Mouse (Mus musculus) lung, adult 18-20 months (tissue): ENCODE data around the gene Zbtb48.
A peak's percentile ranks its signal among the peaks of the same experiment; 100 is the strongest.

Experiments
- DNase-seq, 2 experiments: peaks; one replicate each; pipeline ENCODE4 v3.0.0; 2022; ENCODE audit warnings: mixed read lengths in 2 of 2

The Zbtb48 gene

DNA sequence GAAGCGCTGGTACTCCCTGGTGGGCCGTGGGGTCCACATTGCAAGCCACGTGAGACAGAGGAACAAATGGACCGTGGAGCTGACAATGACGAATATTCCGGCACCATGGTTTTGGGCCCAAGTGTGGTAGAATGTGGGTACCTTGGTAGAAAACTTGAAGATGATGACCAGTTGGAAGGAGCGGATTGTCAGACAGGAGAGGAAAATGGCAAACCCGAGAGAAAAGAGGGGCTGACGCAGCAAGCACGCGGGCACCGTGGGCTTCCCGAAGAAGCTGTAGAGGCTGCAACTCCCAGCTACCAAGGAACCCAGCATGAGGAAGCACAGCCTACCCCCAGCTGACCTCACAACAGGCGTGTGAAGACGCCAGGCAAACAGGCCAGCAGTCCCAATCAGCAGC, 985 bp upstream of the Zbtb48 start:
- no peak for DNase-seq

DNA sequence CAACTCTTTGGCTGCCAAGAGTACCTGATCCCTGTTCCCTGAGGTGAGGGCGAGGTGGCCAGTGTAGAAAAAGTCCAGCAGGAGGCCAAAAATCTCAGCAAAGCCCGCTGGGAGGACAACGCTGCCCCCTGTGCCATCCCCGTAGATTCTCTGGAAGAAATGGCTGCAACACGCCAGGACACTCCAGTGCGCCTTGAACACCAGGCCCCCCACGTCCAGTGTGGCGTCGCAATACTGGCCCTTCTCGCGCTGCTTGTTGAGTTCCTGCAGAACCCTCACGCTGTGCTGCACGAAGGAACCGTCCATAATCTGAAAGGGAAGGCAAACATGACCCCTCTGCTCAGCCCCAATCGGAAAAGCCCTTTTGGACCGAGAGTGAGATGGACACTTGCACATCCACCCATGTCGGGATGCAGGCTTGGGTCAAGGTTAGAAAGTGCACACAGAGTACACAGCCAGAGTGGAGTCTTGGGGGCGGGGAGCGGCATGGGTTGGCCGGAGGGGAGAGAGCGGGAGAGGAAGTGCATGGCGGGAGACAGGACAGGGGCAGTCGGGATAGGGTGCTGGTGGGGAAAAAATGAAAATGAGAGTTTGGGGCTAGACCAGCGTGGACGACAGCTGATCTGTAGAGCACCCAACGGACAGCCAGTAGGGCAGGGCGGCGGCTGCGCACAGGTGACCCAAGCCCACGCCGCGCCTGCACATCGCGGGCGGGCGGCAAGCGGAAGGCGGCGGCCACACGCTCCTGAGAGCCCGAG, 541 bp downstream of the Zbtb48 start:
- peak; percentile 35 to 51 for DNase-seq

GRCm38 (mm10) chr4:152024525-152024924, 2.9 kb downstream of the Zbtb48 start:
- DNase-seq: peak; percentile 42 to 48

GRCm38 (mm10) chr4:152022506-152022905, 5.0 kb downstream of the Zbtb48 start:
- no peak for DNase-seq

DNA sequence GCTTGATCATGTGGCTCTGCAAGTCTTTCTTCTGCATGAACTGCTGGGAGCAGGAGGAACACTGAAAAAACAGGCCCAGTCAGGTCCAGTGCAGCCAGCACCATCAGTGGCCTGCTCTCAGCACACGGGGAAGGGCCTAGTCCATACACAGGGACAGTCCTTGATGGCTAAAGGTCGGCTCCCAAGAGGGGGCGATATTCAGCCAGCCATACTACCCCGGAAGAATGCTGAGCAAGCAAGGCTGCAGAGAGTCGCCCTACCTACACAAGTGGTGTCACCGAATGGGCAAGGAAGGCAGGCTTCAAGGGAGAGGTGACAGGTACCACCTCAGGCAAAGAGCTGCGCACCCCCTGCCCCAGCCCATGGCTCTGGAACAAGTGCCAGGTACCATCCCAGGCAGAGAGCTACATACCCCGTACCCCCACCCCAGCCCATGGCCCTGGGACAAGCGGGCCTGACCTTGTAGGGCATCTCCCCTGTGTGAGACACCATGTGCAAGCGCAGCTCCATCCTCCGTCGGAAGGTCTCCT, 5.8 kb downstream of the Zbtb48 start:
- no peak for DNase-seq

DNA sequence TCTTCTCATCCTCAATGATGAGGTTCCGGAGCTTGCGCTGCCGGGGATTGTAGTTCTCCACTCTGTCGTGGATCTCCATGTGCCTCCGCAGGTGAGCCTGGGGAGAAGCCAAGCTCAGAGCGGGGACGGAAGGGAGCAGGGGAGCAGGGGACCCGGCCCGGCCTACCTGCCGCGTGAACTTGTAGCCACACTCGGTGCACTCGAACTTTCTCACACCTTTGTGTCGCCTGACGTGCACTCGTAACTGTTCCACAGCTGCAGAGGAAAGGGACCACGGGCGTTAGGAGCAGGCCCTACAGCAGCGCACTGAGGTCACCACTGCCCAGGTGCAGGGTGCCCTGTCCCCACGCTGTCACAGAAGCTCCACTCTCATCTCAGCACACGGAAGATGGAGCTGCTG, 7.4 kb downstream of the Zbtb48 start:
- no peak for DNase-seq

- DNase-seq: no peak
These were observed 8.4 kb downstream of the Zbtb48 start for GRCm38 (mm10) chr4:152019073-152019472.

DNA sequence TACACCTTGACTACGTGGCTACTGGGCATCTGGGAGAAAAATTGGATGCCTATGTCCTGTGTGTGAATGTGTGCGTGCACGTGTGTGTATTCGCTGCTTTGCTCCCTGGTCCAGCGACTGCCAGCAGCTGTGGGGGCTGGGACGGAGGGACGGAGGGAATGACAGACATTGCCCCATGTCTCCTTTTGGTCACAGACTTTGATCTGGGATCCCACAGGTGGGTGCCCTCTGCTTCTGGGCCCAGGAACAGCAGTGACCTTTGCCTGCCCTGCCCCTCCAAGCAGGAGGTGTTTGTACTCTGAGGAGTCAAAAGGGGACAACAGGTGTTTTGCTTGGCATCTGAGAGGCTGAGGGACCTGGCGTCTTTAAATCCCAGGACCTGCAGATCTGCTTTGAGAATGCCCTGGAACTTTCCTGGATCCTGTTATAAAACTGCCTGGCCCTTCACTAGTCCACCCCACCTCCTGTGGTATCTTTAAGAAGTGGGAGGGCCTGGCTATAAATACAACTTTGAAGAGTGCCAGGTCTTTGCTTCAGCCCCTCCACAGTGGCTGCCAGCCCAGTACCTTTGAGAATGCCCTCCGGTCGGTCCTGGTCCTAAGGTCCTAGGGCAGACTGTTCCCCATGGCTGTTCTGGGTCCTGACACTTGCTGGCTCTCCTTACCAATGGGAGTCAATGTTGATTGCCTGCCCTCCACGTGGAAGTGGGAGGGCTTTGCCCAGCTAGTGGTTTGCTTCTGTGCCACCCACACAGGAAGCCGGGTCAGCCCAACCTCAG, 14.2 kb downstream of the Zbtb48 start:
- DNase-seq: peak in 1 of 2 experiments; percentile 44

- DNase-seq: no peak
These were observed 15.4 kb downstream of the Zbtb48 start for GRCm38 (mm10) chr4:152012109-152012508.

DNA sequence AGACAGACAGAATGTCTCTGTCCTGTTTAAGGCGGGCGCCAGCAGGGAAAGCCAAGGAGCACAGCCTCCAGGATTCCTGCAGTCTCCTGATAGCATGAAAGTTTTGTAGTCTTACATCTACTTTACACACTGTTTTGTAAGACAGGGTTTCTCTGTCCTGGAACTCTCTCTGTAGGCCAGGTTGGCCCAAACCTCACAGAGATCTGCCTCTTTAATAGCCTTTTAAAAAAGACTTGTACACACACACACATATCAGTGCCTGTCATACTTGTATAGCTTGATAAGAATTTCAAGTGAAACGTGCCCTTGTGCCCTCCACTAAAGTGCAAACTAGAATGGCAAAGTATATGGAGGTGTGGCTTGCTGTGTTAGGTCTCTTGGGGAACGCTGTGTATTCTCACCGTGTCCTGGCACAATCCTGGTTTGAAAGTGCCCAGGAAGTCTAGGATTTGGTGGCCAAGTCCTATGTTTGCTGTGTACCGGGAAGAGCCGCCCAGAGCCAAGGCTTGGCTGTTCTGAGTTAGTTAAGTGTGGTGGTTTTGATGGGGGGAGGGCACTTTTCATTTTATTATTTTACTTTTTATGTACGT, 16.2 kb downstream of the Zbtb48 start:
- DNase-seq: peak; percentile 52 to 73

- peak; percentile 31 to 48 for DNase-seq
These were observed 16.8 kb downstream of the Zbtb48 start for GRCm38 (mm10) chr4:152010707-152011134.

DNA sequence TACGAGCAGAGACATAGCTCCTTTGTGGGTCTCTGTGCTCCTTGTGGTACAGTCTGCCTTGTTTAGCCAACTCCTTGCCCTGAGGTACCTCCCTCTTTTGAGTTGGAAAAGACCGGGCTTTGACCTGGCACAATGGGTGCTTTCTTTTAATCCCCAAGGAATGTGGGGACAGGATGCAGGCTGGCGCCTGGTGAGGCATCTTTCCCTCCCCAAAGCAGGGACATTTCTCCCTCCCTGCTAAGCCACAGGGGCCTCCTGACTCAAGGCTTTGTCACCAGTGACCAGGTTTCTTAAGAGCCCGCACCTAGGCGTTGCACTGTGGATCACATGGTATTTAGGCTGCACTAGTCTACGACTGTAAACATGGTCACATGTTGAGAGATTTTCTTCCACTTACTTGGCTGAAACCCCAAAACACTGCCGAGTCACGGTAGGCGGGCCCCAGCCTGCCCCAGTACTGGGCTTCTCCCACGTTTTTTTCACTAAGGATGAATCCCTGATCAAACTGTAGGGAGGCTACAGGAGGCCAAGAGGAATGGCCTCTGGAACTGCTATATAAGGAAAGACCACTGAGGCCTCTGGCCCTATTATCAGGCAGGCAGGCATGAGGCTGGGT, 17.3 kb downstream of the Zbtb48 start:
- DNase-seq: peak; percentile 74 to 81

- peak; percentile 62 to 66 for DNase-seq
These were observed 18.1 kb downstream of the Zbtb48 start for GRCm38 (mm10) chr4:152009076-152010051.

GRCm38 (mm10) chr4:152008622-152009075, 18.8 kb downstream of the Zbtb48 start, which contains the start of gene Klhl21:
TSS of gene Klhl21 (plus strand) at chr4:152008803.
- DNase-seq: peak; percentile 96 to 97

DNA sequence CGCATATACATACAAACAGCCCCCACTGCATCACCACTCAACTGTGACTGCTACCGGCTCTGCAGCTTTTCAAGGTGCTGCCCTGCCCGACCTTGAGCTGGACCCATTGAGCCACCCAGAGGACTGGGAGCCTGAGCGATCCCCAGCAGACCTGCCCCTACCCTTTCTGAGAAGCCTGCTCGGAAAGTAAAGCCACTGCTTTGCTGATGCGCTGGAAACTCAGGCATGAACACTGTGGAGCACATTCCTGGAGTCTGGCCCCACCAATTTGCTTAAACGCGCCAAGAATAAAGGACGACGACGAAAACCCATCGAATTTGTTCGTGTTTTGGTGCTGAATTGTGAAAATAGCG, 19.3 kb downstream of the Zbtb48 start:
- DNase-seq: peak; percentile 38 to 41

DNA sequence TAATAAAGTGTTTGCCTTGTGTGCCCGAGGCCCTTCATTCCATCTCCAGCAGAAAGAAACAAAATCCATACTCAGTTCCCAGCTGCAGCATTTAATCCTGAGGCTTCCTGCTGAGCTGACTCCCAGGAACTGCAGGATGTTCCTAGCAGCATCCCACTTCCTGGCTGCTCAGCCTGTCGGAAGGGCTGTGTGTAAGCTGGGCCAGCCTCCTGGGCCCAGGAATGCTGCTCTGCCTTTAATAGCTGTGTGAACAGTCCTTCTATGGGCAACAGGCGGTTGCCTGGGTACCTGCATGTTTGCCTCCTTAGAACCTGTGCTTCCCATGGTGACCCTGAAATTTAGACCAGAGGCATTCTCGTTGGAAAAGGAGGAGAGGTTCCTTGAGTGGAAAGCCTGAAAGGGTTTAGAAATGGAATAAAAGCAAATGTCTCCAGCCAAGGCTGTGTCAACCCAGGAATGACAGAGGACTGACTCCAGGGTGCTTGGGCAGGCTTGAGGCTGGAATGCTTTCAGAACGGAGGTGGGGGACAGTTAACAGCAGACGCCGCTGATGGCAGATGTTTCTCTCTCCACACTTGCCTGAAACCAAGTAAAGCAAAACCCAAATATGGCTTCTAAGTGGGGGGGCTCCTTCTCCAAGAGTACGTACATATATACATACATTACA, 19.9 kb downstream of the Zbtb48 start:
- peak; percentile 56 to 72 for DNase-seq

- DNase-seq: no peak
These were observed 20.7 kb downstream of the Zbtb48 start for GRCm38 (mm10) chr4:152006812-152007211.

GRCm38 (mm10) chr4:152006137-152006536, 21.3 kb downstream of the Zbtb48 start:
- DNase-seq: no peak

DNA sequence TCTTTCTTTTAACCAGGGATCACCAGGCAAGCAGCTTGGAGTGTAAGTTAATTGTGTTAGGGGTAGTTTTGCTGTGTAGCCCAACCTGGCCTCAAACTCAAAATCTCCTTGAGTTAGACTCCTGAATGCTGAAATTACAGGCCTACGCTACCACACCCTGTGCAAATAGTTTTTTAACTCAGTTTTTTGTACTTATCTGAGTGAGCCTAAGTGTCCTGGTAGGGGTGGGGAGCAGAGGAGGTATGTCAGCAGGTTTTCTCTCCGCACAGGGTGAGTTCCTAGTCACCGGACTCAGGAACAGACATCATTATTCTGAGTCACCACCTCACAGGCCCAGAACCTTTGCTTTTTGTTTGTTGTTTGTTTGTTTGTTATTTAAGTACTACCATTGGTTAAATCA, 25.4 kb downstream of the Zbtb48 start:
- DNase-seq: no peak

- DNase-seq: no peak
These were observed 26.1 kb downstream of the Zbtb48 start for GRCm38 (mm10) chr4:152001335-152001734.

DNA sequence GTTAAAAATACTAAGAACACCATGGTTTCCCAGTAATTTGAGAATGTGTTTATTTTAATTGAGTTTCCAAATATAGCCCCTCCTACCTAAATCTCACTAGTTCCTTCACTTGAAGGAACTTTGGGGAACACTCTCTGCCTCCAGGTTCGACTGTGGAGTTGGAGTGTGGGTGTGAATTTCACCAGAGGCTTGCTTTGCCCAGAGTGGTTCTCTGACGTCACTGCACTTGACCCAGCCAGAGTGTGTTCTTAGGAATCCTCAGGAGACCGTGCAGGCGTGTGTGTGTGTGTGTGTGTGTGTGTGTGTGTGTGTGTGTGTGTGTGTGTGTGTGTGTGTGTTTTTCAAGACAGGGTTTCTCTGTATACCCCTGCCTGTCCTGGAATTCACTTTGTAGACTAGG, 26.6 kb downstream of the Zbtb48 start:
- DNase-seq: peak; percentile 81 to 89
